17 mouse cellular contexts compared by ENCODE assay signal in genomic region chr7:118508556-118508955, GRCm38 (mm10).
"Had no signal": no experiment of that assay in that cellular context is flagged by ENCODE, and none has a peak within 500 bp of the region (broad histone marks: within the 10 kb centered on the region; RNA-seq: fewer than 3 reads in every experiment).

No protein-coding gene starts in this region.

- DNase-seq: retina, postnatal 1 day; right cerebral cortex, adult 18-20 months; right cerebral cortex, postnatal 14 days; right cerebral cortex, postnatal 25 days; right cerebral cortex, postnatal 4 days; spleen, adult 18-20 months; thymus, adult 18-20 months; thymus, adult 2 months; thymus, postnatal 14 days; thymus, postnatal 25 days; thymus, postnatal 36 days; thymus, postnatal 4 days had no signal

- H3K27ac ChIP-seq: neural tube, embryonic 12.5 days; neural tube, embryonic 13.5 days; neural tube, embryonic 15.5 days; stomach, embryonic 15.5 days; stomach, postnatal 0 days had no signal

- H3K4me3 ChIP-seq: neural tube, embryonic 12.5 days; neural tube, embryonic 13.5 days; neural tube, embryonic 15.5 days; stomach, embryonic 15.5 days had no signal

- H3K4me1 ChIP-seq: neural tube, embryonic 12.5 days; neural tube, embryonic 13.5 days; neural tube, embryonic 15.5 days; stomach, embryonic 15.5 days had no signal
